In the genomic region with DNA sequence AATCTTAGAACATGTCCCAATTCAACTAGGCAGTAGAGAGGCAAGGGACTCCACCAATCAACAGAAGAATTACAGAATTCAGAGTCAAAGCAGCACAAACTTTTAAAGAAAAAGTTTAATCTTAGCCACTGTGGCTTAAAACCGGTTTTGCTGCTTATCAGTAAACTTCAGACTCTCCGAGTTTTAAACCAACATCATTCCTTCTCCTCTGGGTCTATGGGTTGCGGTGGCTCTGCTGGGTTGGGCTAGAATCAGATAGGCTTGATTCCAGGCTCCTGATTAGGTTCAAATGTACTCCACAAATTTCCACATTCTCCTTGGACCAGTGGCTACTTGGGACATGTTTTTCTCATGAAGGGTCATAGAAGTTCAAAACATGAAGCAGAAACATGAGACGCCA, we compare ENCODE assay signal across 19 mouse cellular contexts. TPM values are rescaled to one million over a fixed set of nuclear protein-coding genes. Genes with fewer than 3 reads are reported as not detected.
DNase-seq lines count a peak whose midpoint lies in the region; ATAC-seq lines count a peak whose summit lies in the region.
"Had no signal": no experiment of that assay in that cellular context is flagged by ENCODE, and none has a peak within 500 bp of the region (broad histone marks: within the 10 kb centered on the region; RNA-seq: fewer than 3 reads in every experiment).

No protein-coding gene starts in this region.

- 47% methylated on average over 4 of the region's 4 CpGs for WGBS in lung, embryonic 16.5 days
- WGBS in kidney, embryonic 15.5 days = 60% methylated on average over 4 of the region's 4 CpGs

- no peaks in the 10 kb centered on the region for H3K9me3 ChIP-seq in lung, embryonic 16.5 days (ENCODE audit: control insufficient read depth, low read length)
- no peaks in the 10 kb centered on the region for H3K9me3 ChIP-seq in kidney, embryonic 15.5 days (replicated peaks)
- H3K9me3 ChIP-seq: forebrain, embryonic 13.5 days; heart, embryonic 15.5 days; hindbrain, embryonic 13.5 days had no signal

- no peak overlapping the region for H3K27ac ChIP-seq in lung, embryonic 16.5 days (ENCODE audit: low read length)
- no peak overlapping the region for H3K27ac ChIP-seq in kidney, embryonic 15.5 days
- H3K27ac ChIP-seq: forebrain, embryonic 13.5 days; heart, adult 2 months; heart, embryonic 15.5 days; hindbrain, embryonic 13.5 days; hindbrain, postnatal 0 days had no signal

- H3K4me3 ChIP-seq in lung, embryonic 16.5 days (ENCODE audit: low read length) = no peak overlapping the region
- no peak overlapping the region for H3K4me3 ChIP-seq in kidney, embryonic 15.5 days (replicated peaks)
- H3K4me3 ChIP-seq: forebrain, embryonic 13.5 days; heart, adult 2 months; heart, embryonic 15.5 days; hindbrain, embryonic 13.5 days had no signal

- no peaks in the 10 kb centered on the region for H3K36me3 ChIP-seq in lung, embryonic 16.5 days (ENCODE audit: control insufficient read depth, insufficient read depth, low read length)
- H3K36me3 ChIP-seq in kidney, embryonic 15.5 days = no peaks in the 10 kb centered on the region
- H3K36me3 ChIP-seq: heart, embryonic 15.5 days; hindbrain, embryonic 13.5 days had no signal

- no peaks in the 10 kb centered on the region for H3K27me3 ChIP-seq in lung, embryonic 16.5 days (ENCODE audit: control insufficient read depth, insufficient read depth, low read depth, low read length)
- no peaks in the 10 kb centered on the region for H3K27me3 ChIP-seq in kidney, embryonic 15.5 days
- H3K27me3 ChIP-seq: forebrain, embryonic 13.5 days; heart, embryonic 15.5 days; hindbrain, embryonic 13.5 days had no signal

- no peaks in the 10 kb centered on the region for H3K4me1 ChIP-seq in lung, embryonic 16.5 days (replicated peaks; ENCODE audit: control insufficient read depth, insufficient read depth, low read length)
- H3K4me1 ChIP-seq in kidney, embryonic 15.5 days = no peaks in the 10 kb centered on the region
- H3K4me1 ChIP-seq: forebrain, embryonic 13.5 days; heart, embryonic 15.5 days; hindbrain, embryonic 13.5 days had no signal

- ATAC-seq in lung, embryonic 16.5 days (ENCODE audit: low read depth) = peak; percentile 49; the same call in 1 of the 2 replicates
- ATAC-seq in common myeloid progenitor, adult 5-6 weeks (replicated peaks; ENCODE audit: low read depth, poor library complexity, severe bottlenecking) = peak; percentile 50; the same call in 1 of the 2 replicates
- ATAC-seq in megakaryocyte-erythroid progenitor cell, adult 5-6 weeks (replicated peaks; ENCODE audit: low FRiP score, low TSS enrichment, poor library complexity, severe bottlenecking) = peak; percentile 91
- no peak for ATAC-seq in kidney, embryonic 15.5 days (replicated peaks; ENCODE audit: low FRiP score)
- ATAC-seq: forebrain, embryonic 13.5 days; forebrain, postnatal 0 days; hindbrain, postnatal 0 days had no signal

- H3K9ac ChIP-seq in lung, embryonic 16.5 days (ENCODE audit: low read length) = no peak overlapping the region
- H3K9ac ChIP-seq in kidney, embryonic 15.5 days = no peak overlapping the region
- H3K9ac ChIP-seq: forebrain, embryonic 13.5 days; forebrain, postnatal 0 days; heart, embryonic 15.5 days; hindbrain, embryonic 13.5 days had no signal

- DNase-seq in lung, postnatal 10 days = no peak
- peak; percentile 33 for DNase-seq in 416B (ENCODE audit: low read depth)
- DNase-seq: adrenal gland, postnatal 10 days; cerebellum, adult 11-12 months; cerebellum, adult 9-10 months; cerebellum, postnatal 25 days; forebrain, postnatal 0 days; gastrocnemius, postnatal 14 days; heart, adult 2 months; heart, postnatal 14 days had no signal

- no peak overlapping the region for H3K4me2 ChIP-seq in lung, embryonic 16.5 days (ENCODE audit: low read depth, low read length)
- H3K4me2 ChIP-seq in kidney, embryonic 15.5 days = no peak overlapping the region
- H3K4me2 ChIP-seq: forebrain, embryonic 13.5 days; heart, embryonic 11.5 days; heart, embryonic 15.5 days; hindbrain, embryonic 13.5 days had no signal

RNA-seq across cellular contexts. Expression of a gene that starts 7.6 kb away (rescaled TPM):
- polyA plus RNA-seq in lung, embryonic 16.5 days (2015; fragmentation: Nextera tagmentation; extraction: Ambion mirVana) = 17.4 and 17.7 TPM in 2 replicates
- total RNA-seq in common myeloid progenitor, adult 5-6 weeks (2017) = 97.9 and 112 TPM in 2 replicates
- total RNA-seq in megakaryocyte-erythroid progenitor cell, adult 5-6 weeks (2014; fragmentation: Nextera tagmentation) = 57.2 and 68.1 TPM in 2 replicates
- 79.8 and 98.4 TPM in 2 replicates for total RNA-seq in megakaryocyte-erythroid progenitor cell, adult 5-6 weeks (2017)
- 21.9 TPM in 2 replicates for polyA plus RNA-seq in kidney, embryonic 15.5 days (2015; fragmentation: Nextera tagmentation; extraction: Ambion mirVana)

RNA-seq across cellular contexts. Expression of a gene that starts 40.4 kb away (rescaled TPM):
- 8.4 and 9.2 TPM in 2 replicates for polyA plus RNA-seq in lung, embryonic 16.5 days (2015; fragmentation: Nextera tagmentation; extraction: Ambion mirVana)
- 0.09 and 1.3 TPM in 2 replicates for total RNA-seq in common myeloid progenitor, adult 5-6 weeks (2017)
- total RNA-seq in megakaryocyte-erythroid progenitor cell, adult 5-6 weeks (2014; fragmentation: Nextera tagmentation) = 1.9 and 3.6 TPM in 2 replicates
- total RNA-seq in megakaryocyte-erythroid progenitor cell, adult 5-6 weeks (2017) = 0.85 and 1.9 TPM in 2 replicates
- 6.2 and 7.7 TPM in 2 replicates for polyA plus RNA-seq in kidney, embryonic 15.5 days (2015; fragmentation: Nextera tagmentation; extraction: Ambion mirVana)
